Mouse (Mus musculus) liver, embryonic 13.5 days (tissue): ENCODE data around the gene Dedd2. TPM values are rescaled to one million over a fixed set of nuclear protein-coding genes. Genes with fewer than 3 reads are reported as not detected.

Source experiments
- ATAC-seq: fragments of 200-750 bp; cut with Nextera tagmentation; 2 replicates; pipeline ENCODE4 v1.8.0; 2017; ENCODE audit warnings: low read depth, mild to moderate bottlenecking, moderate number of reproducible peaks, moderate library complexity
- DNase-seq: peaks from one replicate; pipeline ENCODE4 v3.0.0; 2022
- H3K27ac ChIP-seq: fragments of 300-500 bp; sonication (generic); 2 replicates; pipeline ENCODE4 v1.5.1; 2015; ENCODE audit warnings: moderate library complexity, mild to moderate bottlenecking, inconsistent platforms
- H3K27me3 ChIP-seq: fragments of 300-500 bp; sonication (generic); 2 replicates; pipeline ENCODE4 v1.6.1; 2015; ENCODE audit warnings: mild to moderate bottlenecking, inconsistent platforms
- H3K36me3 ChIP-seq: fragments of 300-500 bp; sonication (generic); 2 replicates; pipeline ENCODE4 v1.6.1; 2015; ENCODE audit warnings: mild to moderate bottlenecking, inconsistent platforms
- H3K4me1 ChIP-seq: fragments of 300-500 bp; sonication (generic); replicated peaks from 2 replicates; pipeline ENCODE4 v1.6.1; 2015; ENCODE audit warnings: inconsistent platforms
- H3K4me2 ChIP-seq: fragments of 300-500 bp; sonication (generic); 2 replicates; pipeline ENCODE4 v1.6.1; 2015; ENCODE audit warnings: inconsistent platforms, mild to moderate bottlenecking, moderate library complexity
- H3K4me3 ChIP-seq: fragments of 300-500 bp; sonication (generic); replicated peaks from 2 replicates; pipeline ENCODE4 v1.5.1; 2015; ENCODE audit warnings: mild to moderate bottlenecking, inconsistent platforms
- H3K9ac ChIP-seq: fragments of 300-500 bp; sonication (generic); 2 replicates; pipeline ENCODE4 v1.6.1; 2015; ENCODE audit warnings: mild to moderate bottlenecking, inconsistent platforms
- H3K9me3 ChIP-seq: fragments of 300-500 bp; sonication (generic); replicated peaks from 2 replicates; pipeline ENCODE4 v1.6.1; 2016; ENCODE audit warnings: inconsistent platforms
- WGBS: fragments of 180-500 bp; shearing (Covaris S2); methylation state at CpG from one replicate; pipeline ENCODE4 v1.1.7; 2015; ENCODE audit not compliant: insufficient replicate concordance; 5-methylcytosine and 5-hydroxymethylcytosine counted together
- polyA plus RNA-seq: library from polyadenylated mRNA; unstranded; fragments of >200 nt; fragmentation: Nextera tagmentation; extraction: Ambion mirVana; gene quantifications from 2 replicates; pipeline ENCODE4 v1.2.1, GENCODE M21; 2015

The Dedd2 gene
- polyA plus RNA-seq, 1 experiment from 2014 or later: 27.6 TPM

DNA sequence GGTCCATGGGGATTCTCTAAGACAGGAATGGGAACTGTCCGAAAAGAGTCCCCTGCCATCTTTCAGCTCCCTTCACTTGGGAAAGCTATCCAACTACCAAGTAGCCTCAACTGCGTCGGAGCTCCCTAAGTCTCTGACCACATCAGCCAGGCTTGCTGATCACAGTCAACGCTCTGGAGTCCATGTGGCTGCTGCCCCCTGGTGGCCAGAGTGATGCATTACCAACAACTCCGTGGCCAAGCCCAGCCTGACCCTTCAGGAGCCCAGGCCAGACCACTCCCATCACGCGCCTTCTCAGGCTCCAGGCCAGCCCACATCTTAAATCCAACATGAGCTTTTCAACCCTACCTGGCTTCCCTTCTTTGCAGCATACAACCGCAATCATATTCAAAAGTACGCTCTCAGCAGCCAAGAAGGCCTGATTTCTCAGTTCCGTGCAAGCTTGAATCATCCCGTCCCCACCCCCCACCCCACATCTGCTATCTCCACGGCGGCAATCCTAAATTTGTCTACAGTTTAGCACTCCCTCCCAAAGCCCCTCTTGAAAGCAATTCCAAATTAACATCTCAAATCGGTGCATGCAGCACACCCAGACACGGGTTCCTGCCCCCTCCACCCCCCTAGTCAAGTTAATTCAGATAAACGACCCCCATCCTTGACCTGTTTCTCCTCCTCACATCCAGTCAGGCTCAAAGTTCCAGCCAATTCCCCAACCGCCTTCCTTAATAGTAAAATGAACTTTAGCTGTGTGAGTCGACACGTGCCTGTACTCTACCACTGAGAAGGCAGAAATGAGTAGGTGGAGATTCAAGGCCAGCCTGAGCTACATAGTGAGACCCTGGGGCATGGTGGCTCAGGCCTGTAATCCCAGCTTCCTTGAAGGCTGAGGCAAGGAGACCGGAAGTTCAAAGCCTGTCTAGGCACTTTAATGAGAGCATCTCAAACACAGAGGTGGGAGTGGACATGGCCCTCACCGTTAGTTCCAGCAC, 32.5 kb downstream of the Dedd2 start:
- Histone ChIP-seq H3K4me3 (no peak overlapping the region), H3K9ac (no peak overlapping the region), H3K27me3 (peaks cover 17% of the 10 kb centered on the region)

DNA sequence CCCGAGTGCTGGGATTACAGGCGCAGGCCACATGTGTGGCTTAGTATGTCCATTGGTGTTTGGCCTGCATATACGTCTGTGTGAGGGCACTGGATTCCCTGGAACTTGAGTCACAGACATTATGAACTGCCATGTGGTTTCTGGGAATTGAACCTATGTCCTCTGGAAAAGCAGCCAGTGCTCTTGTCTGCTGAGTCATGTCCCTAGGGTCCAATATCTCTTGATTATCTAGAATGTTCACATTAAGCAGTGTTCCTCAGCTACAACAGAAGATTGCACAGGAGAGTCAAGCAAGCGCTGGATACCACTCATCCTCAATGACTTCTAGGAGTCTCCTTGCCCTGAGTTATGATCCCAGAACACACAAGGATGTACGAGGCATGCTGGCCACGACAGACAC, 36.3 kb downstream of the Dedd2 start:
- DNase-seq: no peak
- H3K27ac ChIP-seq: no peak overlapping the region
- ATAC-seq: no peak
- peaks cover 32% of the 10 kb centered on the region for H3K4me1 ChIP-seq
- WGBS: 43% methylated on average over 6 of the region's 6 CpGs
- no peak overlapping the region for H3K9ac ChIP-seq
- no peak overlapping the region for H3K4me3 ChIP-seq
- H3K9me3 ChIP-seq: no peaks in the 10 kb centered on the region
- H3K36me3 ChIP-seq: no peaks in the 10 kb centered on the region
- no peak overlapping the region for H3K4me2 ChIP-seq
- H3K27me3 ChIP-seq: peaks cover 55% of the 10 kb centered on the region

More for the DNA sequence above, 32.5 kb downstream of the Dedd2 start:
- H3K4me1 ChIP-seq: peaks cover 7% of the 10 kb centered on the region
- no peaks in the 10 kb centered on the region for H3K9me3 ChIP-seq
- WGBS: 33% methylated on average over 21 of the region's 21 CpGs
- H3K4me2 ChIP-seq: no peak overlapping the region
- DNase-seq (peak; percentile 66), ATAC-seq (peak; percentile 70)
- H3K27ac ChIP-seq: no peak overlapping the region
- H3K36me3 ChIP-seq: no peaks in the 10 kb centered on the region

- ATAC-seq: no peak
- H3K9me3 ChIP-seq: no peaks in the 10 kb centered on the region
- peaks cover 42% of the 10 kb centered on the region for H3K4me1 ChIP-seq
- WGBS: 18% methylated on average over 21 of the region's 21 CpGs
- no peaks in the 10 kb centered on the region for H3K36me3 ChIP-seq
- DNase-seq: no peak
- no peak overlapping the region for H3K27ac ChIP-seq
- H3K27me3 ChIP-seq: peaks cover 78% of the 10 kb centered on the region
- H3K9ac ChIP-seq: no peak overlapping the region; the same call in 1 of the 2 replicates
- peak overlapping the region; percentile 46 for H3K4me2 ChIP-seq
- H3K4me3 ChIP-seq: peak overlapping the region; percentile 18
These were observed 38.6 kb downstream of the Dedd2 start for GRCm38 (mm10) chr7:25181814-25182213.

- peaks cover 83% of the 10 kb centered on the region for H3K27me3 ChIP-seq
- ATAC-seq (peak; percentile 52), DNase-seq (peak; percentile 28)
- H3K27ac ChIP-seq: no peak overlapping the region
- H3K4me1 ChIP-seq: peaks cover 42% of the 10 kb centered on the region
- H3K9ac ChIP-seq: no peak overlapping the region; the same call in 1 of the 2 replicates
- no peaks in the 10 kb centered on the region for H3K9me3 ChIP-seq
- no peaks in the 10 kb centered on the region for H3K36me3 ChIP-seq
- H3K4me2 ChIP-seq: peak overlapping the region; percentile 46
- WGBS: under 1% methylated on average over 15 of the region's 15 CpGs
- H3K4me3 ChIP-seq: peak overlapping the region; percentile 18
These were observed 39.1 kb downstream of the Dedd2 start for GRCm38 (mm10) chr7:25181331-25181790.

DNA sequence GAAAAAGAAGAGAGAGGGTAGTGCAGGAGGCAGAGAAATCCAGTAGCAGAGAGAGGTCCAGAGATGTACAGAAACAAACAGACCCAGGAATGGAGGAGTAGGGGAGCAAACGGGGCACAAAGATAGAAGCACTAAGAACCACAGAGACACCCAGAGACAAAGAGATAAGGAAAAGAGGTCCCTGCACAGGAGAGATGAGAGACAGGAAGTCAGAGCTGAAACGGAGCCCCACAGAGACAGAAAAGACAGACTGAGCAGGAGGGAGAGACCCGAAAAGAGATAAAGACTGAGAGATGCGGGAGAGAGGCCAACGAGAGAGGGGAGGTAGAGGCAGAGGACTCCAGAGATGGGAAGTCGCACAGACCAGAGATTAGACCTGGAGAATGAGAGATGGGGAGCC, 39.9 kb downstream of the Dedd2 start:
- H3K4me2 ChIP-seq: 0 out of 2 replicates have a peak overlapping the region, but pooled peaks have one; percentile 46

GRCm38 (mm10) chr7:25179606-25180161, 40.7 kb downstream of the Dedd2 start, which contains the start of gene Pou2f2:
TSS of gene Pou2f2 (minus strand) at chr7:25179726.
- ATAC-seq (peak; percentile 70), DNase-seq (no peak)
- Histone ChIP-seq H3K36me3 (no peaks in the 10 kb centered on the region), H3K27ac (no peak within 1 kb of the TSS), H3K4me3 (peak within 1 kb of the TSS; percentile 48), H3K9me3 (no peaks in the 10 kb centered on the region), H3K4me2 (peak within 1 kb of the TSS; percentile 57), H3K9ac (no peak within 1 kb of the TSS), H3K4me1 (peaks cover 42% of the 10 kb centered on the region), H3K27me3 (peaks cover 99% of the 10 kb centered on the region)
- 1% methylated on average over 54 of the region's 56 CpGs for WGBS

More for the DNA sequence above, 39.9 kb downstream of the Dedd2 start:
- Histone ChIP-seq H3K4me3 (no peak overlapping the region; the same call in 1 of the 2 replicates), H3K4me1 (peaks cover 42% of the 10 kb centered on the region), H3K9ac (no peak overlapping the region), H3K9me3 (no peaks in the 10 kb centered on the region), H3K27ac (no peak overlapping the region), H3K36me3 (no peaks in the 10 kb centered on the region), H3K27me3 (peaks cover 91% of the 10 kb centered on the region)
- 2% methylated on average over 6 of the region's 6 CpGs for WGBS
- DNase-seq (no peak), ATAC-seq (no peak)

DNA sequence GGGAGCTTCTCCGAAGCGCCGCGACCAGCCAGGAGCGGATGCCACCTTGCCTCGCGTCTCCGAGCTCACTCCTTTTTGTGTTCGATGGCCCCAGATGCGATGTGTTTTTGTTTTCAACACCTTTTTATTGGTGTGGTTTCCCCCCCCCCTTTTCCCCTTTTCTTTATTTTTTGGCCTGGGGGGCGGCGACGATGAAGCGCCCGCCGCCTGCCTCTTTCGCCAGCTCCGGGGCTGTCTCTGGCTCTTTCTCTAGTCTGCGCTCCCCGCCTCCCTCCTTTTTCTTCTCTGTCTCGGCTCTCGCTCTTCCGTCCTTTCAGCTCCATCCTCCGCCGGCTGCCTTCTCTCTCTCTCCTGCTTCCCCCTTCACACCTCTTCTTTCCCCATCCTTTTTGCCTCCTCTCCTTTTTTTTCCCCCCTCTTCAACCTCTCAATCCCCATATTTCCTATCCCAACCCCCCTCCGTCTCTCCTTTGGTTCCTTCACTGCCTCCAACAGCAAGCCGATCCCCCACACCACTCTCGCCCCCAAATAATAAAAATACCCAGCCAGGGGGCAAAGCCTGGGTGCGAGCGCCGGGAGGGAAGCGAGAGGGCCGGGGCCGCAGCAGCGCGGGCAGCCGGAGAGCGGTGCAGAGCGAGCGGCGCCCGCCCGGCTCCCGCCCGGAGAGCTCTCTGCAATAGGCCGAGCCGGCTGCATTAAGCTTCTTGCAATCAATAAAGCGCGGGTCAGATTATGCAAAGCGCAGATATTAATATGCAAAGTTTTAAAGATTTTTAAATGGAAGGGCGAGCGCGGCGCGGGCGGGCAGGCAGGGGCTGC, 41.4 kb downstream of the Dedd2 start:
- Histone ChIP-seq H3K27me3 (peaks cover 99% of the 10 kb centered on the region), H3K9ac (no peak overlapping the region), H3K27ac (no peak overlapping the region), H3K4me3 (peak overlapping the region; percentile 48), H3K36me3 (no peaks in the 10 kb centered on the region), H3K9me3 (no peaks in the 10 kb centered on the region), H3K4me1 (peaks cover 37% of the 10 kb centered on the region), H3K4me2 (peak overlapping the region; percentile 57)
- 2% methylated on average over 56 of the region's 56 CpGs for WGBS
- ATAC-seq: peak; percentile 33
- DNase-seq: no peak

DNA sequence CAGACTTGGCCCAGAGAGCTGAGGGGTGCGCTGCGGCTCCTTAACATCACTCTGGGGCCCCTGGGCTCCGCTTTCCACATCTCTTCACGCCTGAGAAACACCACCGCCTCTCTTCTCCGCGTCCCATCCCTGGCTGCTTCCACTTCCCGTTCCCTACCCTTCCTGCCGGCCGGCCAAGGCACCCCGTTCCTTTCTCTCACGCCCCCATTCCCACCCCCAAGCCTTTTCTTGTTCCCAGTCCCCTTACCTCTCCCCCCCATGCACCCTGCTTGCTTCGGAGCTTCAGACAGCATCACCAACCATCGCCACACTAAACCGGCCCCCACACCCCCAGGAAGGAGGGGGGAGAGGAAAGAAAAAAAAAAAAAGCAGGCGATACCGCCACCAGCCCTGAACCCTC, 42.1 kb downstream of the Dedd2 start:
- Histone ChIP-seq H3K27ac (no peak overlapping the region), H3K4me2 (peak overlapping the region; percentile 57), H3K27me3 (peaks cover 99% of the 10 kb centered on the region), H3K4me1 (peaks cover 35% of the 10 kb centered on the region), H3K4me3 (0 out of 2 replicates have a peak overlapping the region, but pooled peaks have one; percentile 48), H3K9ac (no peak overlapping the region), H3K36me3 (no peaks in the 10 kb centered on the region), H3K9me3 (no peaks in the 10 kb centered on the region)
- DNase-seq (no peak), ATAC-seq (no peak)
- 0% methylated on average over 17 of the region's 17 CpGs for WGBS

- no peaks in the 10 kb centered on the region for H3K9me3 ChIP-seq
- H3K4me1 ChIP-seq: peaks cover 11% of the 10 kb centered on the region
These were observed 46.1 kb downstream of the Dedd2 start for GRCm38 (mm10) chr7:25174343-25174742.

GRCm38 (mm10) chr7:25172669-25173068, 47.7 kb downstream of the Dedd2 start:
- H3K36me3 ChIP-seq: no peaks in the 10 kb centered on the region
- H3K9ac ChIP-seq: no peak overlapping the region
- no peaks in the 10 kb centered on the region; the same call in 1 of the 2 replicates for H3K4me1 ChIP-seq
- DNase-seq: no peak
- WGBS: 18% methylated on average over 5 of the region's 5 CpGs
- H3K4me2 ChIP-seq: no peak overlapping the region
- peaks cover 58% of the 10 kb centered on the region for H3K27me3 ChIP-seq
- H3K9me3 ChIP-seq: no peaks in the 10 kb centered on the region
- H3K27ac ChIP-seq: no peak overlapping the region
- ATAC-seq: no peak
- no peak overlapping the region for H3K4me3 ChIP-seq

More at GRCm38 (mm10) chr7:25174343-25174742, 46.1 kb downstream of the Dedd2 start:
- no peak overlapping the region for H3K9ac ChIP-seq
- ATAC-seq (no peak), DNase-seq (no peak)
- no peak overlapping the region for H3K27ac ChIP-seq
- no peaks in the 10 kb centered on the region for H3K36me3 ChIP-seq
- peaks cover 71% of the 10 kb centered on the region for H3K27me3 ChIP-seq
- no peak overlapping the region for H3K4me3 ChIP-seq
- 65% methylated on average over 10 of the region's 11 CpGs for WGBS
- H3K4me2 ChIP-seq: no peak overlapping the region
